Mouse (Mus musculus) right cerebral cortex, postnatal 25 days (tissue): ENCODE data around the gene Crybb2.
"Not testable (repeated sequence)": the region's sequence is repeated elsewhere in the genome, so short reads cannot be mapped to it uniquely, and the experiment has no call there.

Experiments
- DNase-seq: peaks from one replicate; pipeline ENCODE4 v3.0.0; 2022

The Crybb2 gene

DNA sequence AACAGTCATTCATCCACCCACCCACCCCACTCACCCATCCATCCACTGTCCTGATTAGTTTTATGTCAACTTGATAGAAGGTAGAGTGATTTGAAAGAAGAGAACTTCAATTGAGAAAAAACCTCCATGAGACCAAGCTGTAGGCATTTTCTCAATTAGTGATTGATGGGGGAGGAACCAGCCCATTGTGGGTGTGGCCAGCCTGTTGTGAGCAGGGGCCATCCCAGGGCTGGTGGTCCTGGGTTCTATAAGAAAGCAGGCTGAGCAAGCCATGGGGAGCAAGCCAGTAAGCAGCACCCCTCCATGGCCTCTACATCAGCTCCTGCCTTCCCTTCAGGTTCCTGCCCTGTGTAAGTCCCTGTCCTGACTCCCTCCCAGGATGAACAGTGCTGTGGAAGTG is at the start of gene Crybb2:
TSS of gene Crybb2 (minus strand) at position 101 of the 400 bp plus-strand sequence.
- DNase-seq: no peak

DNA sequence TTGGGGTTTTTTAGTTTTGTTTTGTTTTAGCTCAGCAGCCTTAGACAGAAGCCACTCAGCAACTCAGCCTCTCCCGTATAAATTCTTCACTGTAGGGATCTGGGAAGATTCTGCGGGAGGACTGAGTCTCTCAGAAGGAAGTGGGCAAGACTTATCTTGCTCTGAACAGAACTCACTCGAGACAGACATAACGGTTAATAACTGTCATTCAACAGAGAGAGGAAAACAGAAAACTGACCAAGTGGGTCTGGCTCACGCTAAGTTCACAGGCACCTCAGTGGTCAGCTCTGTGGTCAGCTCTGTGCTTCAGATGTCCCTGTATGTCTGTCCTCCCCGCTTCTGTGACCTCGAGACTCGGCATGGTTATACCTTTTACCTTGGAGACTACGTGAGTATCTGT is 49.4 kb upstream of the Crybb2 start:
- DNase-seq: no peak

DNA sequence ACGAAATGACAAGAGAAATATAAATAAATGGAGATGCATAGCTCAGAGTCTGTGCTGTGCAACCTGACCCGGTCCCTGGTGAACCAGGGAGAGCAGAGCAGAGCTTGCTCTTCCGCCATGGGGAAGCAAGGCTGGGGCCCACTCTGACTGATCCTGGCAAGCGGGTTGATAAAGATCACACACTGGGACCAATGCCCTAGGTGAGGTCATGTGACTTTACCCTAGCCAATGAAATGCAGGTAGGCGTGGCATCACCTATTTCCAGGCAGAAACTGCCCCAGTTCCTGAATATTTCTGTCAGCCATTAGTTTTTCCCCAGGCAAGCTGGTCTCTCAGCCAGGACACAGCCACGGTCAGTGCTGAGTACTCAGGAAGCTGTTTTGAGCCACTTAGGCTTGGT is 48.8 kb upstream of the Crybb2 start:
- no peak for DNase-seq

DNA sequence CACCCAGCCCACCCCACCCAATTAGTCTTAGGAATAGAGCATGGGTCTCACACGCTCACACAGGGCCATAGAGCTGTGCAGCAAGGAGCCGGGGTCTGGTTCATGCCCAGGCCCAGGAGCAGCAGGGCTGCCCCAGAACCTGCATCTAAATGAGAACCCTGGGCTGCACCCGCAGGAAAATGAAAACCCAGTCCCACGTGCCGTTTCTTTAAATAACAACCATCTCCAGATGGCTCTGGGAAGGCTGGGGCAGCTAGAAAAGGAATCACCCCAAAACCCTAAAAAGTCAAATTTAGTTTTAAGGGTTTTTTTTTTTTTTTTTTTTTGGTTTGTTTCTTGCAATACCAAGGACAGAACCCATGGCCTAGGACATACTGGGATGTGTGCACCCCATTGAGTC is 47.4 kb upstream of the Crybb2 start:
- DNase-seq: no peak

DNA sequence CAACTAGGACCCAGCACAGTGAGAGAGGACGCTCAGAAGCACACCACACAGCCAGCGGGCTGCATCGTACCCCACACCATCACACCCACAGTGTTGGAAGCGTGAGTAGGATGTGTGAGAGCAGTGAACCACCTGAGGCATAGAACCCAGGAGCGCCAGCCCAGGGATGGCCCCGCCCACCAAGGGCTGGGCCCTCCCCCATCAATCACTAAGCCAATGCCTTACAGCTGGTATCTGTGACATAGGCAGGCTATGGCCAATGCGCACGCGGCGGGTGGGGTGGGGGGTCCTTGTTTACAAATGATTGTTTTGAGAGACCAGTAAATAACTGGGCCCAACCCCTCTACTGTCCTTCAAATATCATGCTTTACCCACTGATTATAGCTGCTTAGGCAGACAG is 46.0 kb upstream of the Crybb2 start:
- no peak for DNase-seq

DNA sequence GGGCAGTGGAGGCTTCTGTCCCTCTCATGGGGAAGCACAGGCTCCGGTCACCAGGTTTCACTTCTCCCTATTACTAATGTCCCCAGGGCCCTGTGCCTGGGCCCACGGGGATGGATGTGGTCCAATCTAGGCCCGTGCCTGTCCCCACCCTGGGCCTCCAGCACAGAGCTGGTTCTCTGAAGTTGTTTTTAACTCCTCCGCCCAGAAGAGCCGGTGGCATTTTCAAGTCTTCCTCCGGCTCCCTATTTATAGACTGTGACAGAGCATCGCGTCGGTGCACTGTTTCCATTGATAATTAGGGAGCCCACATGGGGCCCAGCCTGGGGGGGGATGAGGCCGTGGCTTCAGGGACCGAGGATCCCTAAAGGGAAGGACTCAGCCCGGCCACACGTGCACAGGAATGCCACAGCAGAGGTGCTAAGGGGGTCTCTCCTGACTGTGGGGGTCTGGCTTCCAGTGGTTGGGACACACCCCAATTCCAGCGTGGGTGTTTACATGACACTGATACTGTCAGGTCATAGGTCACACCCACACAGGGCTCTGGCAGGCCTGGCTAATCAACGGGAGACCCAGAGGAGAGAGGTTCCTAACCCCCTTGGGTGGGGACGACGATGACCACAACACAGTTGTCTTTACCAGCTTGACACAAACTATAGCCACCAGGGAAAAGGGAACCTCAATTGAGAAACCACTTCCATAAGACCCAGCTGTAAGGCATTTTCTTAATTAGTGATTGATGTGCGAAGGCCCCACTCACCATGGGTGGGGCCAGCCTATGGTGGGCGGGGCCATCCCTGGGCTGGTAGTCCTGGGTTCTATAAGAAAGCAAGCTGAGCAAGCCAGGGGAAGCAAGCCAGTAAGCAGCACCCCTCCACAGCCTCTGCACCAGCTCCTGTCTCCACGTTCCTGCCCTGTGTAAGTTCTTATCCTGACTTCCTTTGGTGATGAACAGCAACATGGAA is 44.6 kb upstream of the Crybb2 start:
- peak; percentile 62 for DNase-seq

DNA sequence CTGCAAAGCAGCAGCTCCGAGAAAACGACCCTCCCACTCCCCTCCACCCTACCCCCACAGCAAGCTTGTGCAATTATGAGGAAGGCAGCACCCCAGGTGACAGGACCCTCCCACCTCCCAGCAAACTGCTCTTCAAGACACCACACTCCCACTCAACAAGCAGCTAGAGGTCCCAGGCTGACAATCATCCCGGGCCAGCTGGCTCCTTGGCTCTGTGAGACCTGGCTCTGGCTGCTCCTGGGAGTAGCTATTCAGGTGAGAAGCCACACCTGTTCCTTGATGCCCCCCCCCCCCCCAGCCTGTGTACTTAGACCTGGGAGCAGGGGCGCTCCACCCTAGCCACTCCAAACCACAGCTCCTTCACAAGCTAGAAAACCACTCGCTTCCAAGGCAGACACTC is 43.2 kb upstream of the Crybb2 start:
- no peak for DNase-seq

DNA sequence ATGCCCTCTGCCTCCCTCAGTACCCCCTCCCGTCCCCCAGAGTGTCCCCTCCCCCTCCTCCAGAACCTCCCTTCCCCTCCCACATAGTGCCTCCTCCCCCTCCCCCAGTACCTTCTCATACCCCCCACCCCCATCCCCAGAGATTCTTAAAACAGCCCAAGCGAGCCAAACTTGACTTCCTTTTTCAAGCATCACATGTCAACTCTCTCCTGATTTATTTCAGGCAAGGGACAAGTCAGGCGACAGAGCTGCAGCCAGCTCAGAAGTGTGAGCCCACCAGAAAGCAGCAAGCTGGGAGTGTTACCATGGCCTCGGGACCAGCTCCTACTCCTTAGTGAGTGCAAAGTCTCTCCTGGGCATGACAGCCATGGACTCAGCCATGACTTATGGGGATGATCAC is 41.4 kb upstream of the Crybb2 start:
- DNase-seq: no peak

DNA sequence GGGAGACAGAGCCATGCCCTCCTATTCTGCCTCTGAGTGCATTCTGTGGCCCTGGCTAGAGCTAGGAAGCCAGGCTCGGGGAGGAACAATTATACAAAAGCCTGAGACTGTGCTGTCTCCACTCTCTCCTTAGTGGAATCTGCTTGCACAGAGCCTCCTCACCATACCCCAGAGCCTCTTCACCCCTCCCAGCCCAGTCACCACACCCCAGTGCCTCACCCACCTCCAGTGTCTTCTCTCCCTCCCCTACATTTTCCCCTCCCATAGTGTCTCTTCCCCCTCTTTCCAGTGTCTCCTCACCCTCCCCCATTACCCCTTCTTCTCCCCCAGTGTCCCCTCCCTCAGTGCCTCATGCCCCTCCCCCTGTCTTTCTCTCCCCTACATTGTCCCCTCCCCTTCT is 41.0 kb upstream of the Crybb2 start:
- DNase-seq: no peak

DNA sequence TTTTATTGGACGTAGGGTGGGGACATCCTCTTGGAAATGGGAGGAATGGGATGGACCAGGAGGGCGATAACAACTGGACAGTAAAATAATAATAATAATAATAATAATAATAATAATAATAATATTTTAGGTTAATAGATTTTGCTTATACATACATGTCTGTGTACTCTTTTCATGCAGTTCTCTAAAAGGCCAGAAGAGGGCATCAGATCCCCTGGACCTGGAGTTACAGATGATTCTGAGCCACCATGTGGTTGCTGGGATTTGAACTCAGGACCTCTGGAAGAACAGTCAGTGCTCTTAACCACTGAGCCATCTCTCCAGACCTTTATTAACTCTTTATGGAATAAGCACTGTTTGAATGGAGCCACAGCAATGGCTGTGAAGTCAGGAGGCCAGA is 39.7 kb upstream of the Crybb2 start:
- DNase-seq: not testable (repeated sequence)

DNA sequence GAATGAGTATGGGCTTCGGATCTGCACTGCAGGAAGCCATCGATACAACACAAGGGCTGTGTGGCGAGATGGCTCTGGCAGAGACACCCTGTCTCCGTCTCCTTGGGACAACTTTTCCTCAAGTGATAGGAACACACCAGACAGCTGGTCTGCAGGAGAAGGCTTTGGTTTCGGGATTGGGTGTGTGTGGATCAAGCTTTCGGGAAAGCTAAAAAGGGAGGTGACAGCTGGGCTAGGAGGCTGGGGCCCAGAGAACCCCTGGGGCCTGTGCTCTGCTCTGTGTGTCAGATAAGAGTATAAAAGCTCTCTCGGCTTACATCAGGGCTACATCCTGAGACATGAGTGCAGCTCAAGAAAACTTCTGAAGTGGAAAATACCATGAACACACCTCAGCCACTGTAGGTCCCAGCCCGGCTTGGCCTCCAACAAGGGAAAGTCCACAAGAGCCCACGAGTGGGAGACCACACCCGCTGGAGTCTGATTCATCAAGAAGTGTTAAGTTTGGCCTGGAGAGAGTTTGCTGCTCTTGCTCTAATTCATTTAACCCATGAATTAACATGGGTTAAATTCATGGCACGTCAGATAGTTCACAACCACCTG is 38.3 kb upstream of the Crybb2 start:
- no peak for DNase-seq

DNA sequence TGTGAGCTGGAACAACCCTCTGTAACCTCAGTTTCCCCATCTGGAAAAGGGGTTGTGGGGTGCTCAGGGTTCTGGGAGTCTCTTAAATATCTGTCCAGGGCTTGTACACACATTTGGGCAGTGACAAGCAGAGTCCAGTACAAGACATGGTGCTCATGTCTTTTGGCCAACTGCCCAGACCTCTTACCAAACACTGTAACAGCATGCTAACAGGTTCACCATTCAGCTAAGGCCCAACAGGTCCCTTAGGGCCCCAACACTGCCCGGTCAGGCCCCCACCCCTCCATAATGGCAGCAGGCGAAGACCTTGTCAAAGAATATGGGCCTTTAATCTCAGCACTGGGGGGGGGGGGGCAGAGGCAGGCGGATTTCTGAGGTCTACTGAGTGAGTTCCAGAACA is 37.8 kb upstream of the Crybb2 start:
- no peak for DNase-seq

DNA sequence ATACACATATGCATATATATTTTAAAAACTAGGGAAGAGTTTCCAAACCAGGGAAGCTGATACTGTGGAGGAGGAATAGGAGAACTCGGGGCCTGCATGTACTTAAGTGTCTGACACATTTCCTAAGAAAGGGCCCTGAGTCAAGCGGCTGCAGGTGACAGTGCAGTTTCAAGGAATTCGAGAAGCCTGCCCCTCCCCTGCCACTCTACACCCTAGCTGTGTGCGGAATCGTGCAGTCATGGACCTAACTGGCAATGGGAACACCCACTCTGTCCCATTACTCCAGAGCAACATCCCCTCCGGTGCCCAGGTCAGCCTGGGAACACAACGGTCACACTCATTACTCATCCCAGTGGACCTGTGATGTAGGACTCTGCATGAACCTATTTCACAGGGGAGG is 36.7 kb upstream of the Crybb2 start:
- DNase-seq: no peak

DNA sequence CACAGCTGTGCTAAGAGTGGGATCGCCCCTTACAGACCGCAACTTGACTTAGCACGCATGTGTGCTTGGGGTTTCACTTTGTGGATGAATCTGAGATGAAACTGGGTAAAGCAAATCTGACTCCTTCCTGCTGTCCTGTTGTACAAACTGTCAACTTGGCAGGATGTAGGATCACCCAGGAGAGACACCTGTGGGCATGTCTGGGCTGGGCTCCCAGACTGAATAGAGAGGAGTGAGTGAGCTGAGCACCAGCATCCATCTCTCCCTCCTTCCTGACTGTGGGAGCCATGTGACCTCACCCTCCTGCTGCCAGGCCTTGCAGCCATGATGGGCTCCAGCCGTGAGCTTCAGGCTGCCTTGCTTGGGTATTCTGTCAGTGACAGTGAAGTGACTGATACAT is 35.6 kb upstream of the Crybb2 start:
- no peak for DNase-seq

DNA sequence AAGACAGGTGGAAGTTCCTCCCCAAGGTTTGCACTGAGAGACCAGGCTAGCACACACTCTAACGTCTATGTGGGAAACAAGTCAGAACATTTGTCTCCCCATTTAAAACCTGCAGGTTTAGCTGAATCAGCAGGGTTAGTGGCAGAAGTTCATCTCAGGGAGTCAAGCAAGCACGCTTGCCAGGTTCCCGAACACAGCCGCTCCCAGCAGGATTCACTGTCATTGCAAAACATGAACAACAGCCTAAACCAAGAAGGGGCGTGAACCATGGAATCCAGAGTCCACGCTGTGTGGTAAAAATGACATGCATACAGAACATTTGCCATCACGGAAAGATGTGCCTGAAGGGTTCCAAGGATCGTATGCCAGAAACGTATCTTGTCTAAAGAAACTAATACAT is 35.1 kb upstream of the Crybb2 start:
- no peak for DNase-seq

DNA sequence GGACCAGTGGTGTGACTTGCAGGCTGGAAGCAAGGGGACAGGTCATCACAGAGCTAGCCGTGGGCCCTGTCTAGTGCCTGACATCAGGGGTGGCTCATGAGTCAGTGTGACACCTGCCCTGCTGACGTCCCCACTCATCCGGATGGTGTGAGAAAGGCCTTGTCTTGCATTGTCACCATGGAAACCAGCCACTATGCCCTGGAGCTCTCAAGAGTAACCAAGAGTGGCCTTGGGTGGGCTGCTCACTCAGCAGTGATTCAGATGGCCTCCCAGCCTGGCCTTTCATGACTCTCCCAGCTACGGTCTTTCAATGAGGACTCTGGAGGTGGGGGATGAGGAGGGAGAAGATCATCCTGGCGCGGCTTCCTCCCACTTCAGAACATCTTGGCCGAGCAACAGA is 32.5 kb upstream of the Crybb2 start:
- no peak for DNase-seq

DNA sequence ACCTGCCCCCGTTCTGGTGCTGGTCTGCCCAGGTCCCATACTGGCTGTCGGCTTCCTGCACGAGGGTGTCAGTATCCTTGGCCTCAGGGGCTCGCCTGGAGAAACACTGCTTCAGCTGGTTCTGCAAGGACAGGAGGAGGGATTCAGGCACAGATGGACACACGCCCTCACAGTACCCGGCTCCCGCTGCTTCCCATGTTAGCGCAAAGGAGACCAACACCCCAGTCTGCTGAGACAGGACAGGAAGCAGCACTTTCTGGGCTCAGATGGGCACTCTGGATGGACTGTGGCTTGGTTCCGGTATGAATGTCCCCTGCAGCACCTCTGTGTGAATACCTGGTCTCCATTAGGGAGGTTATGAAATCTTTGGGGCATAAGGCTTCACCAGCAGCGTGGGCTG is 31.5 kb upstream of the Crybb2 start:
- no peak for DNase-seq

DNA sequence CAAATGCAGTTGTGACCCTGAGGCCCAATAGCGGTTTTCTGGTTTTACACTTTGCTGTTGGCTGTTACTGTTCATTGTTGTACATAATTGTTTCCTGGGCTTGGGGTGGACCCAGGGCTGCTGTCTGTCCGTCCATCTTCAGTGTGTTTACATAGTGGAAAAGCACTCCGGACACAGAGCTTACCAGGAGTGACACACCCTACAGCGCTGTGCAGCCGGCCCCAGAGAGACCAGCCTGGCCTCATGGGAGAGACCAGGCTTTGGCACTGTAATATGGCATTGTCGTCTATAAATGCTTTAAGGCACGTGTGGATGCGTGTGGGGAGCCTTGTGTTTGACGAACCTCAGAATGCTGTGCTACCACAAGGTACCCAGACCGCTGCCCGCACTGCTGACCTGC is 30.5 kb upstream of the Crybb2 start:
- no peak for DNase-seq

DNA sequence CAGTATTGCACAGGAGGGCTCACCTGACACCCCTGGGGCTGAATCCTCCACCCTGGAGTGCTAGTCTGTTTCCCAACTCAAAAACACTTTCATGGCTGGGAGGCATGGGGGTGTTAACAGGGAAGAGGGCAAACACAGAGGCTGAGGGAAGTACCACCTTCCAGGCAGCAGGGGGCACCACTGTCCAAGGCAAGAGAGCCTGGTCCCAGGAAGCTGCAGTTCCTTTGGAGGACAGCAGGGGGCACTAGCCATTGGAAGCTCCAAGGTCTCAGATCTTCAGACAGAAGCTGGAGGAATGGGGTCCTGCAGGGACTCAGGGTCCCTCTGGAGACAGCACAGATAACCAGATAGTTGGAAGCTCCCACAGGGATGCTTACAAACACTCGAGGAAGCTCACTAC is 29.6 kb upstream of the Crybb2 start:
- peak; percentile 87 for DNase-seq

DNA sequence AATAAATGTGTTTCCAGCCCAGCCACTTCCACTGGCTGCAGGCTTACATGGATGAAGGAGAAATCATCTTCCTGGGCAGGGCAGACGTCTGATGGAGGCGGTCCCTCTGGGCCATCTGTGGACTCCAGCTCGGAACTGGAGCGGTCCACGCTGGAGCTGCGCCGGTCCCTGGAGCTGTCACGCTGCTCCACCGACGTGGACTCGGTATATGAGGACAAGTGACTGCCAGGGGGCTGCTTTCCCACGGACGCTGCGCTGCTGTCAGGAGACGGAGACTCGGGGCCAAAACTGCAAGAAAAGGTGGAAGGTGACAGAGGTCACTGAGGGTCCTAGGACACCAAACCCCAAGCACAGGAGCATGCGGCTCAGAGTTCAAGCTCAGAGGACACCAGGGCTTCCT is 27.6 kb upstream of the Crybb2 start:
- no peak for DNase-seq

DNA sequence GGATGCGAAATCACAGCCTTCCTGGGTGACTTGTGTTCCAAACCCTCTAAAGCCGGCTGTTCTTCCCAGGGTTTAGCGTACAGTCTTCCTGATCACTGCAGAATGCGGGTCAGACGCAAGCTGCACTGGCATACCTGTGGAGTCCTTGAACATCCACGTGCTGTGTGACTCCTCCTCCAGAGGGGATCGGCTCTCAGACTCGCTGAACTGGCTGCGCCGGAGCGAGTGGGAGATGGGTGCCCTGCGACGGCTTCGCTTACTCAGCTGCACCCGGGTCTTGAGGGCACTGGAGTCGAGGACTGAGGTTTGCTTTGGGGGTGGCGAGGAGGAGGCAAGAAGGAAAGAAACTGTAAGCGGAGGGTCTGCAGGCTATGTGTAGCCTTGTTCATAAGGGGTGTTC is 25.5 kb upstream of the Crybb2 start:
- DNase-seq: no peak

DNA sequence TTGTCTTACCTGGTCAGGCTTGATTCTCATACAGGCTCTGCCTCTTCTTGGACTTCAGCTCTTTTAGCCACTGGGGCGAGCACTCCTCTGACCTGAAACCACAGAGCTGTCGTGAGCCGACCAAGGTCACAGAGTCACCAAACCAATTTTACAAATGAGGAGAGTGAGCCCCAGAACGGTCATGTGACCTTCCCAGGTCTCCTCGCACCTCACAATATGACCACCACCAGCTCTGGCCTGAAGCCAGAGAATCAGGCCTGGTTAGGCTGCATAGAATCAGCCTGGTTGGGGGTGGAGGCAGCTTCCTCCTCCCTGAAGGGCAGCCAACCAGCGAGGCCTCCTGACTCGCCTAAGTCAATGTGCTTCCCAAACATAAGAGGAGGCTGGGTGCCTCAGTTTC is 22.5 kb upstream of the Crybb2 start:
- no peak for DNase-seq

DNA sequence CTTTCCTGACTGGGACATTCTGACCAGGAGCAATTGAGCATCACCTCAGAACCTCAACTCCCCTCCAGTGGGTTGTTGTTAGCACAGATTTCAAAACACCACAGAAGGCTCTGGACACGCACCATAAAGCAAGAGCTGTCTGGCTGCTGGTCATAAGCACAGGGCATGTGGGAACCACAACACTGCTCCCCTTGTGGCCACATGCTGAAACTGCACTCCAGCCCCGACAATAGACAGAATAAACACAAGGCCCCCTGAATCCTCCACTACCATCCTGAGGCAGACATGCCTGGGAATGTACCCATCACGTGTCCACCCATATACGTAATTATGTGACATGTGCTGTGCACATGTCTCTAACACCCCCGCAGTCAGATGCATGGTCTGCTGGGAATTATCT is 21.2 kb upstream of the Crybb2 start:
- DNase-seq: no peak

DNA sequence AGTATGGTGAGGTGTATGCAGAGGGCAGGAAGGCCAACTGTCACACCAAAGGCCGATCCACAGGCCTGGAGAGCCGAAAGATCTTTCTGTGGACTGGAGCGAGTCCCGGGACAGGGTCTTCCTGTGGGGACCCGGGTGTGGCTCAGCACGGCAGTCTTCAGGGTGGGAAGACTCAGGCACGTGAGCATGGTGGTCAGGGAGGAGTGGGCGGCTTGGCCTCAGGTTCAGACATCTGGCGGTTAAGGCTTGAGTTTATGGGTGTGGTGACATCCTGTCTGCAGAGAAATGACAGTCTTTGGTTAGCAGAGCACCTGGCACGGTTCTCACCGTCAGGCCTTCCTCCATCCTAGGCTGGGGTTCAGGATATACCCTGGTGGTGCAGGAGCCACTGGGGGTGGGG is 20.8 kb upstream of the Crybb2 start:
- no peak for DNase-seq
